ENCODE assay signal across 10 mouse cellular contexts in genomic region chr17:65642578-65642991, GRCm38 (mm10). TPM values are rescaled to one million over a fixed set of nuclear protein-coding genes. Genes with fewer than 3 reads are reported as not detected.
DNase-seq lines count a peak whose midpoint lies in the region; ATAC-seq and TF ChIP-seq lines count a peak whose summit lies in the region.
"Had no signal": no experiment of that assay in that cellular context is flagged by ENCODE, and none has a peak within 500 bp of the region (broad histone marks: within the 10 kb centered on the region; RNA-seq: fewer than 3 reads in every experiment).

No protein-coding gene starts in this region.

- H3K27ac ChIP-seq in kidney, embryonic 16.5 days (ENCODE audit: low read length): 0 out of 2 replicates have a peak overlapping the region, but pooled peaks have one; percentile 32
- peak overlapping the region; percentile 75 for H3K27ac ChIP-seq in embryonic fibroblast, embryonic 13.5 days (ENCODE audit: insufficient read depth, low read length)

- H3K79me2 ChIP-seq in myocyte (ENCODE audit: control insufficient read depth, insufficient read depth): no peaks in the 10 kb centered on the region

- H3K9me3 ChIP-seq in kidney, embryonic 16.5 days (ENCODE audit: low read length): no peaks in the 10 kb centered on the region

- TF ChIP-seq CTCF in embryonic fibroblast, embryonic 13.5 days (IDR thresholded peaks at IDR 0.05; ENCODE audit: borderline replicate concordance, insufficient read depth, low read length): no peak

- intact Hi-C loops in heart, postnatal 14 days (cut with DNase I): no loop called here

- peak overlapping the region; percentile 23; the same call in 1 of the 2 replicates for H3K4me2 ChIP-seq in kidney, embryonic 16.5 days (replicated peaks; ENCODE audit: low read depth, low read length)
- peak overlapping the region; percentile 30 for H3K4me2 ChIP-seq in myocyte (ENCODE audit: low read depth)

- DNase-seq in kidney, postnatal 25 days: no peak
- peak; percentile 27 to 34 for DNase-seq in cerebellum, postnatal 25 days
- no peak for DNase-seq in thymus, adult 18-20 months
- no peak for DNase-seq in spleen, postnatal 14 days (ENCODE audit: low spot score in 2 of 2)
- DNase-seq in heart, postnatal 14 days: no peak

- WGBS in kidney, embryonic 16.5 days: 41% methylated on average over 5 of the region's 5 CpGs

- no peak overlapping the region for H3ac ChIP-seq in myocyte (ENCODE audit: control insufficient read depth, insufficient read length)

- H3K9ac ChIP-seq in kidney, embryonic 16.5 days (replicated peaks; ENCODE audit: low read length): no peak overlapping the region

- no peaks in the 10 kb centered on the region for H3K27me3 ChIP-seq in kidney, embryonic 16.5 days (ENCODE audit: insufficient read depth, low read length)
- no peaks in the 10 kb centered on the region for H3K27me3 ChIP-seq in myocyte (ENCODE audit: control insufficient read depth, insufficient read depth, insufficient read length)

- peaks cover 15% of the 10 kb centered on the region for H3K4me1 ChIP-seq in kidney, embryonic 16.5 days (ENCODE audit: insufficient read depth, low read length)
- peaks cover 3% of the 10 kb centered on the region; the same call in 1 of the 2 replicates for H3K4me1 ChIP-seq in embryonic fibroblast, embryonic 13.5 days (ENCODE audit: control insufficient read depth, insufficient read depth, low read length)

- no peaks in the 10 kb centered on the region for H3K36me3 ChIP-seq in kidney, embryonic 16.5 days (ENCODE audit: insufficient read depth, low read length)
- H3K36me3 ChIP-seq in myocyte (ENCODE audit: control insufficient read depth, insufficient read depth): no peaks in the 10 kb centered on the region

- TF ChIP-seq POLR2A in embryonic fibroblast, embryonic 13.5 days (IDR thresholded peaks at IDR 0.05; ENCODE audit: low read depth, low read length): no peak
- TF ChIP-seq POLR2A in myocyte (IDR thresholded peaks at IDR 0.05; ENCODE audit: insufficient read length, low read depth): no peak

- peak; percentile 64 for ATAC-seq in kidney, embryonic 16.5 days (ENCODE audit: low FRiP score, low TSS enrichment)

- no peak overlapping the region for H3K4me3 ChIP-seq in kidney, embryonic 16.5 days (ENCODE audit: low read length)
- no peak overlapping the region for H3K4me3 ChIP-seq in embryonic fibroblast, embryonic 13.5 days (ENCODE audit: insufficient read depth, low read length)
- no peak overlapping the region for H3K4me3 ChIP-seq in myocyte

TF ChIP-seq in myocyte, 11 proteins besides CTCF, POLR2A, EP300 and RAD21:
- no peak for TF ChIP-seq CEBPB (IDR thresholded peaks at IDR 0.05; ENCODE audit: insufficient read depth, poor library complexity, severe bottlenecking)
- TF ChIP-seq REST (IDR thresholded peaks at IDR 0.05; ENCODE audit: insufficient read depth, insufficient read length): no peak
- TF ChIP-seq USF1 (IDR thresholded peaks at IDR 0.05; ENCODE audit: low read depth): no peak
- TF ChIP-seq MYOG (IDR thresholded peaks at IDR 0.05; ENCODE audit: control insufficient read depth in 1 of 3, insufficient read depth in 1 of 3, insufficient read length in 2 of 3, low read depth in 2 of 3): no peak
- no peak for TF ChIP-seq TCF3 (IDR thresholded peaks at IDR 0.05; ENCODE audit: insufficient read length, low read depth)
- TF ChIP-seq E2F4 (IDR thresholded peaks at IDR 0.05; ENCODE audit: insufficient read depth): no peak
- no peak for TF ChIP-seq SRF (IDR thresholded peaks at IDR 0.05; ENCODE audit: control insufficient read depth, insufficient read length, low read depth)
- no peak for TF ChIP-seq MYOD1 (IDR thresholded peaks at IDR 0.05; ENCODE audit: control insufficient read depth in 1 of 3, insufficient read length in 2 of 3, low read depth in 2 of 3)

RNA-seq across cellular contexts. Expression of gene Txndc2, which starts 0.6 kb away (rescaled TPM):
- 0.09 TPM in 1 of 2 replicates, not detected in the other for polyA plus RNA-seq in kidney, embryonic 16.5 days (2015; fragmentation: Nextera tagmentation; extraction: Ambion mirVana)
- polyA plus RNA-seq in embryonic fibroblast, embryonic 13.5 days (2011; ENCODE audit: insufficient read length, low read depth, missing spikeins): not detected in 2 replicates
- polyA plus RNA-seq in myocyte (2012; fragmentation: generic; extraction: Trizol): 0.04 TPM
- under 1 TPM in 1 of 2 experiments, not detected in 1; 0.19 TPM for total RNA-seq in heart, postnatal 14 days (2021)
- total RNA-seq: hematopoietic stem cell, adult 5-6 weeks; liver, adult 2 months had no signal
- polyA plus RNA-seq: liver, adult 2 months had no signal

RNA-seq across cellular contexts. Expression of gene Vapa, which starts 29.2 kb away (rescaled TPM):
- 160 and 165 TPM in 2 replicates for polyA plus RNA-seq in kidney, embryonic 16.5 days (2015; fragmentation: Nextera tagmentation; extraction: Ambion mirVana)
- 202 and 238 TPM in 2 replicates for polyA plus RNA-seq in embryonic fibroblast, embryonic 13.5 days (2011; ENCODE audit: insufficient read length, low read depth, missing spikeins)
- polyA plus RNA-seq in myocyte (2012; fragmentation: generic; extraction: Trizol): 78.9 TPM
- 10 to 100 TPM; 84.0 to 95.2 TPM for total RNA-seq in heart, postnatal 14 days (2021)

Comparison
In these comparisons a context has a peak if more than half of its experiments do, and no peak if none do; other contexts are left out.
1. DNase-seq: peak in cerebellum, postnatal 25 days (2 of 2); none in kidney, postnatal 25 days (0 of 2), thymus, adult 18-20 months (0 of 2), spleen, postnatal 14 days (0 of 2) and heart, postnatal 14 days (0 of 2).